Mouse (Mus musculus): ENCODE data around the gene Rbm33. TPM values are rescaled to one million over a fixed set of nuclear protein-coding genes. Genes with fewer than 3 reads are reported as not detected.

The Rbm33 gene
- polyA plus RNA-seq, 1 experiment from 2014 or later = 12.1 TPM

DNA sequence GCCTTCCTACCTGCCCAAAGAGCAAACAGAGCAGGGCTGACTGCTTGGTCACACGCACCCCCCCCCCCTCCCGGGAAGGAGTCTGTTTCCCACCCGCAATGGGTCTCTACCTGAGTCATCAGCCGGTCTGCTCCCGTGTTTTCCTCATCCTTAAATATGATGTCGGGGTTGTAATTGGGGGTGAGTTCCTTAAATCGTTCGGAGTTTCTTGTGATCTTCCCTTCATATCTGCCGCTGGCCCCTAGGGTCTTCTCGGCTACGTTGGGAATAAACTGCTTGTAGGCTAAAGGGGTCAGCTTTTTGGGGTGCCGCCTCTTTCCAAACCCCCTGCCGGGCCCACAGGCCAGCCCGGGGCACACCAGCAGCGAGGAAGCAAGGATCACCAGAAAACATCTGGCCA, 149.4 kb downstream of the Rbm33 start:
- H3K9me3 ChIP-seq = no peaks in the 10 kb centered on the region
- H3K36me3 ChIP-seq = no peaks in the 10 kb centered on the region
- 0 out of 2 replicates have a peak overlapping the region, but pooled peaks have one; percentile 3 for H3K9ac ChIP-seq
- H3K27me3 ChIP-seq (replicated peaks) = peaks cover 78% of the 10 kb centered on the region
- 0 out of 2 replicates have a peak, but pooled peaks cover 3% of the 10 kb centered on the region for H3K4me1 ChIP-seq
- peak overlapping the region; percentile 84 for H3K4me2 ChIP-seq
- 2% methylated on average over 14 of the region's 15 CpGs for WGBS
- peak overlapping the region; percentile 52 for H3K4me3 ChIP-seq (replicated peaks)
- no peak for ATAC-seq (ENCODE audit: insufficient read depth, low FRiP score, low read depth)
- peak overlapping the region; percentile 82 for H3K27ac ChIP-seq

GRCm38 (mm10) chr5:28466760-28467306, 149.9 kb downstream of the Rbm33 start, which contains the start of gene Shh:
Gene Shh (minus strand): TSS chr5:28467256.
- Histone ChIP-seq H3K4me2 (peak within 1 kb of the TSS; percentile 84), H3K36me3 (no peaks in the 10 kb centered on the region), H3K27me3 (replicated peaks) (peaks cover 73% of the 10 kb centered on the region), H3K27ac (peak within 1 kb of the TSS; percentile 82), H3K4me1 (0 out of 2 replicates have a peak, but pooled peaks cover 3% of the 10 kb centered on the region), H3K9ac (0 out of 2 replicates have a peak within 1 kb of the TSS, but pooled peaks have one; percentile 3), H3K4me3 (replicated peaks) (peak within 1 kb of the TSS; percentile 52), H3K9me3 (no peaks in the 10 kb centered on the region)
- ATAC-seq (ENCODE audit: insufficient read depth, low FRiP score, low read depth) = no peak
- WGBS = 1% methylated on average over 31 of the region's 31 CpGs

Other genes with a start within 250 kb of the Rbm33 start
- gene Insig1, start 245.8 kb upstream of the Rbm33 start, polyA plus RNA-seq (2015; fragmentation: Nextera tagmentation; extraction: Ambion mirVana) = 117 and 136 TPM in 2 replicates
- gene En2, start 151.4 kb upstream of the Rbm33 start, polyA plus RNA-seq (2015; fragmentation: Nextera tagmentation; extraction: Ambion mirVana) = not detected in 2 replicates
- 0.21 and 0.39 TPM in 2 replicates for gene Cnpy1, start 71.3 kb upstream of the Rbm33 start, polyA plus RNA-seq (2015; fragmentation: Nextera tagmentation; extraction: Ambion mirVana)
- gene Shh, start 150.1 kb downstream of the Rbm33 start, polyA plus RNA-seq (2015; fragmentation: Nextera tagmentation; extraction: Ambion mirVana) = 7.4 and 7.9 TPM in 2 replicates

Measured in stomach, embryonic 15.5 days (tissue).